Mouse (Mus musculus) splenic B cell, adult 2 months (primary cell): ENCODE data around the gene Epha1.
A peak's percentile ranks its signal among the peaks of the same experiment; 100 is the strongest.

Experiments used
- DNase-seq: peaks from one replicate; pipeline ENCODE4 v3.0.0-alpha.2; 2011; ENCODE audit warnings: low read depth, low spot score
- H3K27me3 ChIP-seq: 2 replicates; pipeline ENCODE4 v1.6.1; 2012; ENCODE audit warnings: mild to moderate bottlenecking, low read length, moderate library complexity, mixed read lengths; ENCODE audit not compliant: control insufficient read depth, poor library complexity, insufficient read depth, severe bottlenecking
- H3K36me3 ChIP-seq: 2 replicates; pipeline ENCODE4 v1.6.1; 2012; ENCODE audit warnings: mild to moderate bottlenecking, low read length, moderate library complexity, mixed read lengths; ENCODE audit not compliant: control insufficient read depth, poor library complexity, insufficient read depth, severe bottlenecking

Gene Epha1

DNA sequence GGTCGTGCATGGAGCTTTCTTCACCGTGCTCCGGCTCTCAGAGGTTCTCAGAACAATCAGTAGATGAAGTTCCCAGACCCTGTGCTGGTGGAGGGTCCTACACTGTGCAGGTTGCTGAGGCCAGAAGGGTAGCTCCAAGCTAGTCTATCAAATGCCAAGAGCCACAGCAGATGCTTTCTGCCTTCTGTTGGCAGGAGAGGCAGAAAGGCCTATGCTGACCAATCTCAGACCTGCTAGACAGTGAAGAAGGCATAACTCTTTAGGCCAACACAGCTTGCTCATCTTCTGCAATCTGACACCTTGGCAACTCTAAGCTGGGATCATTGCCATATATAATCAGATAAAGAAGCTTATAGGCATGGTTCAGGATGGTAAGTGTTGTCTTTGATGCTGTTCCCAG, 42.9 kb downstream of the Epha1 start:
- no peak for DNase-seq
- no peaks in the 10 kb centered on the region for H3K36me3 ChIP-seq
- H3K27me3 ChIP-seq = no peaks in the 10 kb centered on the region

GRCm38 (mm10) chr6:42328757-42329156, 44.3 kb downstream of the Epha1 start:
- Histone ChIP-seq H3K36me3 (no peaks in the 10 kb centered on the region), H3K27me3 (peaks cover under 1% of the 10 kb centered on the region; the same call in 1 of the 2 replicates)
- no peak for DNase-seq

DNA sequence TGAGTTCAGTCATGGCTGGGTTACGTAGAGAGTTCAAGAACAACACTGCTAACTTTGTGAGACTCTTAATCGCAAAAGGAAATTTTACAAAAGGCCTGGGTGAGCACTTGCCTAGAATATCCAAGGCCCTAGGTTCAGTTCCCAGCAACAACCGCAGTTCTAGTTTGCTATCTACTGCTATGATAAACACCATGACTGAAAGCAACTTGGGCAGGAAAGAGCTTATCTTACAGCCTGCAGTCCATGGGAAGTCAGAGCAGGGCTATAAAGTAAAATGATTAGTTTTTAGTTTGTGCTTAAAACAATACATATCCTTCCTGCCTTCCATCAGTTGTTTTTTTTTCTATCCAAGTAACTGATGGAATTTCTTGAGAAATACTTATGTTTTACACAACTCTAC, 46.6 kb downstream of the Epha1 start:
- Histone ChIP-seq H3K27me3 (peaks cover 4% of the 10 kb centered on the region; the same call in 1 of the 2 replicates), H3K36me3 (no peaks in the 10 kb centered on the region)
- no peak for DNase-seq

- Histone ChIP-seq H3K27me3 (peaks cover 4% of the 10 kb centered on the region; the same call in 1 of the 2 replicates), H3K36me3 (no peaks in the 10 kb centered on the region)
- DNase-seq = peak; percentile 83
These were observed 47.8 kb downstream of the Epha1 start for GRCm38 (mm10) chr6:42325268-42325609.

DNA sequence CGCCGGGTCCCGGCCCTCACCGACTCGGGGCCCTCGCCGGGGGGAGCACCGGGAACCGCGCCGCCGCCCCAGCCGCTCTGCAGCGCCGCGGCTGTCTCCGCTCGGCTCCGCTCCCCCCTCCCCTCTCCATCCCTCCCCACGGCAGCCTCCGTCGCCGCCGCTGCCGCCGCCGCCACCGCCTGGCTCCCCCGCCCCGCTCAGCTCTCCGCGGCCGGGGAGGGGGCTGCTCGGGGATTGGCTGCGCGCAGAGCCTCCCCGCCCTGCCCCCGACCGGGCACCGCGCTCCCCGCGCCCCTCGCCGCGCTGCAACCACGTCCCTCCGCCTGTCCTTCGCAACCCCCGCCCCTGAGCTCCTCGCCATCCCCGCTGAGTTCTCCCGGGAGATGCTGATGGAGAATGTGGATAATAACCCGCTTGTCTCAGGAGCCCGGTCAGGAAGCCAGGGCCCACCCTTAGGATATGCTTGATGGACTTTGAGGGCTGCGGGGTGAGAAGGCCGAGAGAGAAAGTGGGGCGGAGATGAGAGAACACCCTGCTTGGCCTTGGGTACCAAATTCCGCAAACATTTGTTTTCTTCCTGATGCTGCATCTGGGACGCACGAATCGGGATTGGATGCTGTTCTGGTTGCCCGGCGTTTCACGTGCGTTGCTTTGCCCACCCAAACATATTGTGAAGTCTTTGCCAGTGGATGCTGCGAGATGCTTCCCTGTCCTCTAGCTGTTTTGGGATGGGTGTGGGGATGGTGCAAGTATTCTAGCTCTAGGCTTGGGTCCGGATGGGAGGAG, 48.4 kb downstream of the Epha1 start, which contains the start of gene Fam131b:
Fam131b (minus strand) TSS at position 162 of the 786 bp plus-strand sequence.
- DNase-seq = peak; percentile 26
- H3K27me3 ChIP-seq = peaks cover 4% of the 10 kb centered on the region; the same call in 1 of the 2 replicates
- H3K36me3 ChIP-seq = no peaks in the 10 kb centered on the region

GRCm38 (mm10) chr6:42324067-42324481, 49.0 kb downstream of the Epha1 start:
- Histone ChIP-seq H3K27me3 (peaks cover 4% of the 10 kb centered on the region; the same call in 1 of the 2 replicates), H3K36me3 (no peaks in the 10 kb centered on the region)
- no peak for DNase-seq

DNA sequence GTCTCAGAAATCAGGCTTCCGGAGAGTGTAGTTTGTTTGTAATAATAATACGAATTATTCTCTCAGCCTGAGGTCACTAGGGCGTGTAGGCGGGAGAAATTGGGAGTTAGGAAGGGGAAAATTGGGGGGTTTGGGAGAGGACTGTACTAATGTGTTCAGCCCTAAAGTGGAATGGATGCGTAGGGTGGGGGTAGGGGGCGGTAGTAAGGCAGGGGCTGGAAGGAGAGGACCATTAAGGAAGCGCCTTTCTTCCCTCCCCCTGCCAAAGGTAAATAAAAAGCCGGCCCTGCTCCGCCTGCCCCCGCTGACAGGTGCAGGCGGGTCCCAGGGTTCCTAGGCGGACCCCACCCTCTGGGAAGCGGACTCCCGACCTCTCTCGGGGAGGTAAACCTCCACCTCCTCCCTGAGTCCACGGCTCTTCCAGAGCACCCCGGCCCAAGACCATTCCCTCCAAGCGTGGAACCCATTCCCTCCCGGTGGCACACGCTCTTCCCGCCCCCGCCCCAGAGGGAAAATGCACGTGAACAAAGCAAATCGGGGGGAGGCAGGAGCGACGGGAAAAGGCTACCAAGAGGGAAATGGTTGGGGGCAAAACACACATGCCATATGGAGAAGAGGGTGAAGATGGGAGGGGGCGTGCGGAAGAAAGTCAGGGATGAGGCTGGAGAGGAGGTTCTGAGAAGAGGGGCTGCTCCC, 49.5 kb downstream of the Epha1 start:
- no peak for DNase-seq

DNA sequence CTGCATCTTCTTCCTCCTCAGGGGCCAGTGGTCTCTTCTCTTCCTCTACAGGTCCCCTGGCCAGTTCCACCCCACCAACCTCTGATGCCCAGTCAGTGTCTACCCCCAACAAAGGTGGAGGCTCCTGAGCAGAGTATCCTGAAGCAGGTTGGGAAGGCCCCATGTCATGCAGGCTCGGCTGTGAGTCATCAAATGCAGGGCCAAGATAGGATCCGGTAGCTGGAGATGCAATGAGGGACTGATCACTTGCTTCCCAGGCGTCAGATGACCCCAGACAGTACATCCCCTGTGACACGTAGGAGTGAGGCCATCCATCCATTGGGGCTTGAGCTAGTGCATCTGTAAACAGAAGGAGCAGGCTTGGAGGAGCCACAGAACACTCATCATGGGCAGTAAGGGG, 54.8 kb downstream of the Epha1 start:
- no peaks in the 10 kb centered on the region for H3K36me3 ChIP-seq
- H3K27me3 ChIP-seq = no peaks in the 10 kb centered on the region
- DNase-seq = no peak

More for the DNA sequence above, 49.5 kb downstream of the Epha1 start:
- Histone ChIP-seq H3K36me3 (no peaks in the 10 kb centered on the region), H3K27me3 (peaks cover 4% of the 10 kb centered on the region; the same call in 1 of the 2 replicates)

DNA sequence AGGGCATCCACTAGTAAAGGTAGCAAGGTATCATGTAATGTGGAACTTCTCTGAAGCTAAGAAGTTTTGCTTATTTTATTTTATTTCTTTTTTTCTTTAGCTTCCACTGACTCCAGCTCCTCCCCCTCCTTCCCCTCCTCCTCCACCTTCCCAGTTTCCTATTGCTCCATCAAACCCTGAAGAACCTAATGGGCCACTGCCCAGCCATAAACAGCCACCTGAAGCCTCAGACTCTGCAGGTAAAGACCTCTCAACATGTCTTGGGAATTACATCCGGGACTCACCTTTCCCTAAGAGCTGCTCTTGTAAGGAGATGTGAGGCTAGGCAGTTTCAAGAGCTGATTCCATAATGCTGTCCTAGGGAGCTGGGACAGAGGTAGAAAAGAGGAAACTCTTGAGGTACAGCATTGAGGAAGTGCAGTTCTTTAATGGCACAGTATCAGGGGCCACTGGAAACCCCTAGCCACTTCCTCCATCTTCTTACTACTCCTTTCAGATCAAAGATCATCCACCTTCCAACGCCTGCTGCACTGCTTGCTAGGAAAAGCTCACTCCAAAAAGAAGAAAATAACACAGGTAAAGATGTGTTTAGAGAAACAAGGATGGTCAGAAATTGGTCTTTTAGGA, 62.5 kb downstream of the Epha1 start:
- no peaks in the 10 kb centered on the region for H3K36me3 ChIP-seq
- H3K27me3 ChIP-seq = no peaks in the 10 kb centered on the region
- peak; percentile 17 for DNase-seq

DNA sequence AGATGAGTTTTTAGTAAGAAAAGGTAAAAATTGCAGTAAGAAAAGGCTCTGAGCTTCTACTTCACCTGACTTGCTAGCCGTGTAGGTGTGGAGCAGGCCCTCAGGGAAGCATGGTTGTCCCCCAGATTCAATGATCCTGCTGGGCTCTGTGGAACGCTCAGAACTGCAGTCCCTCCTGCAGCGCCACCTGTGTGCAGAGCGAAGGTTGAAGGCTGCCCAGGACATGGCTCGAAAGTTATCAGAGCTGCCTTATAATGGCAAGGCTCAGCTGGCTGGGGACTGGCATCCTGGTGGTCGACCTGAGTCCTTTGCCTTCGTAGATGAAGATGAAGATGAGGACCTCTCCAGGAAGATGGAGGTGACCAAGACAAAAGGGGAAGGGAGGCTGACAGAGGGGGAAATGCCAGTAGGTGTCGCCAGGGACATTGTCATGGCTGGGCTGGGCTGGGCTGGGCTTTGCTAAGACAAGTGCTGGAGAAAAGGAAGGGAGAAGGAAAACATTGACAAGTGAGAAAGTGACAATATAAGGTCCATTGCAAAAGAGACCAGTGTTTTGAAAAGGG, 63.2 kb downstream of the Epha1 start:
- H3K27me3 ChIP-seq = no peaks in the 10 kb centered on the region
- no peak for DNase-seq
- no peaks in the 10 kb centered on the region for H3K36me3 ChIP-seq
